Mouse (Mus musculus): ENCODE measurements around the gene Hspb8. TPM values are rescaled to one million over a fixed set of nuclear protein-coding genes. Genes with fewer than 3 reads are reported as not detected.

Gene Hspb8
- polyA plus RNA-seq (2017; shearing (Covaris generic)) = not detected

DNA sequence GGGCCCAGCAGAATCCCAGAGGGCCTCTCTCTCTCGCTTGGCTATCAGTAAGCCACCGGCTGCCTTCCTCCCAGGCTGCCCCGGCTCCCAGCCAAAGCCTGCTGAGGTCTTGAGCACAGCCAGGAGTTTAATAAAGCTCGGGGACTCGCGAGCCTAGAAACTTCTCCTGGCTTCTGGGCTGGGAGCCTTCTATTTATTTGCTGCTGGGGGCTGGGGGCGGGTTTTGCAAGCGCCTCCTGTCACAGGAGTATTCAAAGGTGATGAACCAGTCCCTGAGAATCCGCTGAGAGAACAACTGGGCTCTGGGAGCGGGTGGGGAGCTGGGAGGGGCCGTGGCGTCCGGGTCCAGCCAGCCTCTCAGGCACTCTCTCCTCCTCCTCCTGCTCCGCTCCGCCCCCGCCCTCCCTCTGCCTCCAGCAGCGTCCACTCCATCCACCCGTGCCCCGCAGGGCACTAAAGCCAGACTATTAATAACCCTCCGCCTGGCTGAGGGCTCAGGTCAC lies at the start of gene Hspb8:
Hspb8 (minus strand) TSS at position 166 of the 503 bp plus-strand sequence.

Other genes starting within 250 kb of the Hspb8 start
- gene Ccdc60, start 133.9 kb downstream of the Hspb8 start, polyA plus RNA-seq (2017; shearing (Covaris generic)) = not detected
- not detected for gene Srrm4, start 169.0 kb upstream of the Hspb8 start, polyA plus RNA-seq (2017; shearing (Covaris generic))